In the genomic region with DNA sequence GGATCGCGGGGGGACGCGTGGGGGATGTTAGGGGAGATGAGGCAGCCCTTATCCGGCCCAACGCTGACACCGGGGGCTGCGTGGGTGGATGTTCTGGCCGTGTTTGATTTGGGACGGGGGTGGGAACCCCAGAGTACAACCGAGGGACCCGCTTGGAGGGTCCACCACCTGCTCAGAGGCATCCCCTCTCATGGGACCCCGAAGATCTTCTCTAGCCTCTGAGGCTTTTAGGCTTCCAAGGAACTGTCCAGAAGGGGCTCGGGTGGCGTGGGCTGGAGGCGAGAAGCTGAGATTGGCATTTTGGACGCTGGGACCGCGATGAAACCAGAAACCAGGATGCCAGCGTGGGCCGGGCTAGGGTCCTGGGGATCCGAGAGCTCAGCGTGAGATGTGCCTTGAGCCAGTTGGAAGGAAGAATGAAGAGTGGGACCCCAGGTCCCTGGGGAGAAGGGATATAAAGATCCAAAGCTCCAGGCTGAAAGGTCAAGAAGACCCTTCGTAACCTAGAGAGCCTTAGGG, we compare ENCODE assay signal across 8 mouse cellular contexts. TPM values are rescaled to one million over a fixed set of nuclear protein-coding genes. Genes with fewer than 3 reads are reported as not detected.
DNase-seq lines count a peak whose midpoint lies in the region; ATAC-seq lines count a peak whose summit lies in the region.

No protein-coding gene starts in this region.

- H3K36me3 ChIP-seq in kidney, embryonic 15.5 days = no peaks in the 10 kb centered on the region
- no peaks in the 10 kb centered on the region for H3K36me3 ChIP-seq in embryonic facial prominence, embryonic 15.5 days
- H3K36me3 ChIP-seq in intestine, embryonic 16.5 days (ENCODE audit: control insufficient read depth, insufficient read depth, low read length) = no peaks in the 10 kb centered on the region
- H3K36me3 ChIP-seq in midbrain, embryonic 11.5 days (ENCODE audit: control insufficient read depth, insufficient read depth, low read length) = no peaks in the 10 kb centered on the region
- no peaks in the 10 kb centered on the region for H3K36me3 ChIP-seq in stomach, embryonic 15.5 days

- H3K4me2 ChIP-seq in kidney, embryonic 15.5 days = peak overlapping the region; percentile 96
- H3K4me2 ChIP-seq in embryonic facial prominence, embryonic 15.5 days (replicated peaks) = peak overlapping the region; percentile 90
- peak overlapping the region; percentile 90 for H3K4me2 ChIP-seq in intestine, embryonic 16.5 days (ENCODE audit: low read depth, low read length)
- peak overlapping the region; percentile 98 for H3K4me2 ChIP-seq in midbrain, embryonic 11.5 days
- H3K4me2 ChIP-seq in stomach, embryonic 15.5 days = peak overlapping the region; percentile 93

- peak; percentile 5; the same call in 1 of the 2 replicates for ATAC-seq in kidney, embryonic 15.5 days (replicated peaks; ENCODE audit: low FRiP score)
- no peak for ATAC-seq in embryonic facial prominence, embryonic 15.5 days (ENCODE audit: insufficient number of reproducible peaks, low FRiP score, low TSS enrichment, low read depth)
- peak; percentile 8 for ATAC-seq in intestine, embryonic 16.5 days
- peak; percentile 12 for ATAC-seq in midbrain, embryonic 11.5 days (ENCODE audit: low FRiP score)
- no peak for ATAC-seq in stomach, embryonic 15.5 days (ENCODE audit: insufficient read depth, low FRiP score, low read depth)

- H3K27me3 ChIP-seq in kidney, embryonic 15.5 days = no peaks in the 10 kb centered on the region
- no peaks in the 10 kb centered on the region for H3K27me3 ChIP-seq in embryonic facial prominence, embryonic 15.5 days
- H3K27me3 ChIP-seq in intestine, embryonic 16.5 days (replicated peaks; ENCODE audit: control insufficient read depth, insufficient read depth, low read length) = no peaks in the 10 kb centered on the region
- no peaks in the 10 kb centered on the region for H3K27me3 ChIP-seq in midbrain, embryonic 11.5 days (ENCODE audit: control insufficient read depth, insufficient read depth, low read length)
- no peaks in the 10 kb centered on the region for H3K27me3 ChIP-seq in stomach, embryonic 15.5 days (replicated peaks)

- H3K9me3 ChIP-seq in kidney, embryonic 15.5 days (replicated peaks) = no peaks in the 10 kb centered on the region
- no peaks in the 10 kb centered on the region for H3K9me3 ChIP-seq in embryonic facial prominence, embryonic 15.5 days (replicated peaks)
- H3K9me3 ChIP-seq in intestine, embryonic 16.5 days (ENCODE audit: control insufficient read depth, low read length) = no peaks in the 10 kb centered on the region
- H3K9me3 ChIP-seq in midbrain, embryonic 11.5 days (ENCODE audit: control insufficient read depth, low read length) = no peaks in the 10 kb centered on the region
- no peaks in the 10 kb centered on the region for H3K9me3 ChIP-seq in stomach, embryonic 15.5 days

- no peak for DNase-seq in kidney, adult 9 months
- peak; percentile 41 for DNase-seq in MN1 (ENCODE audit: low spot score)
- DNase-seq in midbrain, embryonic 11.5 days (ENCODE audit: low spot score, missing footprints) = peak; percentile 96
- DNase-seq in layer of hippocampus, adult 18-20 months (ENCODE audit: low spot score in 2 of 2) = no peak

- WGBS in kidney, embryonic 15.5 days = under 1% methylated on average over 24 of the region's 24 CpGs
- WGBS in embryonic facial prominence, embryonic 15.5 days = under 1% methylated on average over 24 of the region's 24 CpGs
- under 1% methylated on average over 24 of the region's 24 CpGs for WGBS in intestine, embryonic 16.5 days
- under 1% methylated on average over 24 of the region's 24 CpGs for WGBS in midbrain, embryonic 11.5 days
- under 1% methylated on average over 24 of the region's 24 CpGs for WGBS in stomach, embryonic 15.5 days

- H3K4me1 ChIP-seq in kidney, embryonic 15.5 days = peaks cover 48% of the 10 kb centered on the region
- H3K4me1 ChIP-seq in embryonic facial prominence, embryonic 15.5 days = peaks cover 12% of the 10 kb centered on the region
- H3K4me1 ChIP-seq in intestine, embryonic 16.5 days (ENCODE audit: control insufficient read depth, insufficient read depth, low read length) = peaks cover 24% of the 10 kb centered on the region; the same call in 1 of the 2 replicates
- peaks cover 5% of the 10 kb centered on the region; the same call in 1 of the 2 replicates for H3K4me1 ChIP-seq in midbrain, embryonic 11.5 days (ENCODE audit: control insufficient read depth, insufficient read depth, low read length)
- H3K4me1 ChIP-seq in stomach, embryonic 15.5 days = peaks cover 12% of the 10 kb centered on the region; the same call in 1 of the 2 replicates

- H3K4me3 ChIP-seq in kidney, embryonic 15.5 days (replicated peaks) = peak overlapping the region; percentile 87
- peak overlapping the region; percentile 68 for H3K4me3 ChIP-seq in embryonic facial prominence, embryonic 15.5 days (replicated peaks)
- H3K4me3 ChIP-seq in intestine, embryonic 16.5 days (ENCODE audit: low read length) = peak overlapping the region; percentile 90
- peak overlapping the region; percentile 76 for H3K4me3 ChIP-seq in midbrain, embryonic 11.5 days (ENCODE audit: low read depth, low read length)
- H3K4me3 ChIP-seq in stomach, embryonic 15.5 days (replicated peaks) = peak overlapping the region; percentile 87

- peak overlapping the region; percentile 99 for H3K27ac ChIP-seq in kidney, embryonic 15.5 days
- peak overlapping the region; percentile 97 for H3K27ac ChIP-seq in embryonic facial prominence, embryonic 15.5 days (replicated peaks)
- H3K27ac ChIP-seq in intestine, embryonic 16.5 days (ENCODE audit: low read length) = peak overlapping the region; percentile 98
- H3K27ac ChIP-seq in midbrain, embryonic 11.5 days (ENCODE audit: low read depth, low read length) = peak overlapping the region; percentile 89
- H3K27ac ChIP-seq in stomach, embryonic 15.5 days = peak overlapping the region; percentile 97

- H3K9ac ChIP-seq in kidney, embryonic 15.5 days = peak overlapping the region; percentile 82
- peak overlapping the region; percentile 24 for H3K9ac ChIP-seq in embryonic facial prominence, embryonic 15.5 days
- peak overlapping the region; percentile 87 for H3K9ac ChIP-seq in intestine, embryonic 16.5 days (ENCODE audit: low read depth, low read length)
- H3K9ac ChIP-seq in midbrain, embryonic 11.5 days (ENCODE audit: low read length) = peak overlapping the region; percentile 84
- H3K9ac ChIP-seq in stomach, embryonic 15.5 days = peak overlapping the region; percentile 72

RNA-seq across cellular contexts. Expression of a gene that starts 0.7 kb away (rescaled TPM):
- 8.2 and 8.6 TPM in 2 replicates for polyA plus RNA-seq in kidney, embryonic 15.5 days (2015; fragmentation: Nextera tagmentation; extraction: Ambion mirVana)
- 5.5 and 6.3 TPM in 2 replicates for polyA plus RNA-seq in embryonic facial prominence, embryonic 15.5 days (2015; fragmentation: Nextera tagmentation; extraction: Ambion mirVana)
- polyA plus RNA-seq in intestine, embryonic 16.5 days (2015; fragmentation: Nextera tagmentation; extraction: Ambion mirVana) = 5.9 and 6.0 TPM in 2 replicates
- polyA plus RNA-seq in midbrain, embryonic 11.5 days (2014; fragmentation: Nextera tagmentation; extraction: Ambion mirVana) = 6.9 and 7.9 TPM in 2 replicates
- 5.4 and 5.7 TPM in 2 replicates for polyA plus RNA-seq in stomach, embryonic 15.5 days (2015; fragmentation: Nextera tagmentation; extraction: Ambion mirVana)
- 10 to 100 TPM; 48.4 to 48.7 TPM for total RNA-seq in layer of hippocampus, adult 18-20 months (2021)

Comparison
In these comparisons a context has a peak if more than half of its experiments do, and no peak if none do; other contexts are left out.
1. ATAC-seq: peak in kidney, embryonic 15.5 days (single experiment), intestine, embryonic 16.5 days (single experiment) and midbrain, embryonic 11.5 days (single experiment); none in embryonic facial prominence, embryonic 15.5 days (single experiment) and stomach, embryonic 15.5 days (single experiment).
2. H3K9ac ChIP-seq: peak in every context shown above with its lines; median percentile 87 in intestine, embryonic 16.5 days; 84 in midbrain, embryonic 11.5 days; 82 in kidney, embryonic 15.5 days; 72 in stomach, embryonic 15.5 days; 24 in embryonic facial prominence, embryonic 15.5 days.
3. DNase-seq: peak in MN1 (single experiment) and midbrain, embryonic 11.5 days (single experiment); none in kidney, adult 9 months (single experiment) and layer of hippocampus, adult 18-20 months (0 of 2).
4. Peak in every context shown above with its lines, with median percentiles within 50 percentile points of each other: H3K27ac ChIP-seq, H3K4me2 ChIP-seq and H3K4me3 ChIP-seq.